Mouse (Mus musculus) Patski (cell line): ENCODE results near the gene Cdk15. TPM values are rescaled to one million over a fixed set of nuclear protein-coding genes. Genes with fewer than 3 reads are reported as not detected.

ENCODE experiments used
- ATAC-seq: fragments of 100-300 bp; one replicate; pipeline ENCODE4 v1.8.0; 2021
- CTCF ChIA-PET: fragments of 350-600 bp; sonication (Branson Sonifier 250); formaldehyde crosslinking; loops from one replicate; lab custom pipeline; 2022; ENCODE audit warnings: inconsistent platforms; lab: Charles Lee
- POLR2A ChIA-PET: fragments of 350-600 bp; sonication (Branson Sonifier 250); formaldehyde crosslinking; loops from one replicate; lab custom pipeline; 2022; ENCODE audit warnings: antibody characterized with exemption, inconsistent platforms; lab: Charles Lee
- DNase-seq: peaks from one replicate; pipeline ENCODE4 v3.0.0-alpha.2; 2011; ENCODE audit warnings: low read depth, low spot score
- H3K27me3 ChIP-seq: fragments of 371-371 bp; one replicate; pipeline ENCODE4 v1.5.1; 2021
- CTCF ChIP-seq: fragments of 100-300 bp; IDR thresholded peaks from one replicate; pipeline ENCODE4 v1.5.1; 2021
- in situ Hi-C: fragments of 300-500 bp; cut with MboI; formaldehyde crosslinking; loops from 3 replicates; pipeline ENCODE4 v1.11.1; 2018; ENCODE audit warnings: low pct_unique_long_range_greater_than_20kb, mixed read lengths
- polyA plus RNA-seq: library from polyadenylated mRNA; unstranded; gene quantifications from one replicate; pipeline ENCODE4 v1.2.3, GENCODE M21; 2021

The Cdk15 gene
- polyA plus RNA-seq, 1 experiment from 2014 or later: 7.3 TPM

- POLR2A ChIA-PET: no interaction called here
- H3K27me3 ChIP-seq: no peaks in the 10 kb centered on the region
- no peak for TF ChIP-seq CTCF
- ATAC-seq: no peak
- CTCF ChIA-PET: interaction anchor here (0.7 kb wide), 1 partner anchor 16 kb away, joined by 3 read pairs; no protein-coding TSS in a partner anchor
- no peak for DNase-seq
- in situ Hi-C loops: no loop called here
Measured at GRCm38 (mm10) chr1:59369320-59369685, 112.6 kb downstream of the Cdk15 start.

- CTCF ChIA-PET: interaction anchor here (0.7 kb wide), 1 partner anchor 210 kb away, joined by 3 read pairs; no protein-coding TSS in a partner anchor
- POLR2A ChIA-PET: interaction anchor here (1.1 kb wide), 1 partner anchor 19 kb away, joined by 5 read pairs; no protein-coding TSS in a partner anchor
- in situ Hi-C loops: no loop called here
- no peak for ATAC-seq
- no peaks in the 10 kb centered on the region for H3K27me3 ChIP-seq
- no peak for DNase-seq
- TF ChIP-seq CTCF: no peak
Measured at GRCm38 (mm10) chr1:59370355-59370950, 113.7 kb downstream of the Cdk15 start.

- DNase-seq: no peak
- in situ Hi-C loops: no loop called here
Measured at GRCm38 (mm10) chr1:59376021-59376548, 119.4 kb downstream of the Cdk15 start.

DNA sequence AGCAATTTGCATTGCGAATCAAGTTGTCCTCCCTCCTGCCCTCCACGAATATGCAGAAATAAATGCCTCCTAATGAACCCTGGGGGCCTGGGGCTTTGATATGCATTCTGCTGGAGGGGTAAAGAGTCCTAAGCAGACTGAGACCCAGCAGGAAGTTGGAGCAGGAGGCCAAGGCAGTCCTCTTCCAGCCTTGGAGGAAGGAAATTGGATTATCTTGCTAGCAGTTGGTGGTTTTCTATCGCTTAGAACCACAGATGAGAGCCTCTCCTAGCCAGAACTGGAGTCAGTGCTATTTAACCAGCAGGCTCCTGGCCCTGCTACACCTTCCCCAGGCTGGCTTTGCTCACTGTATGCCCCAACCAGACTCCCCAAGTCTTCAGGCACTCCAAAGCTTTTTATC lies 119.9 kb downstream of the Cdk15 start:
- in situ Hi-C loops: no loop called here
- ATAC-seq: no peak
- POLR2A ChIA-PET: no interaction called here

More at GRCm38 (mm10) chr1:59376021-59376548, 119.4 kb downstream of the Cdk15 start:
- no peak for ATAC-seq
- H3K27me3 ChIP-seq: no peaks in the 10 kb centered on the region
- POLR2A ChIA-PET: interaction anchor here (0.6 kb wide), 1 partner anchor 92 kb away, joined by 4 read pairs; no protein-coding TSS in a partner anchor
- CTCF ChIA-PET: no interaction called here
- no peak for TF ChIP-seq CTCF

DNA sequence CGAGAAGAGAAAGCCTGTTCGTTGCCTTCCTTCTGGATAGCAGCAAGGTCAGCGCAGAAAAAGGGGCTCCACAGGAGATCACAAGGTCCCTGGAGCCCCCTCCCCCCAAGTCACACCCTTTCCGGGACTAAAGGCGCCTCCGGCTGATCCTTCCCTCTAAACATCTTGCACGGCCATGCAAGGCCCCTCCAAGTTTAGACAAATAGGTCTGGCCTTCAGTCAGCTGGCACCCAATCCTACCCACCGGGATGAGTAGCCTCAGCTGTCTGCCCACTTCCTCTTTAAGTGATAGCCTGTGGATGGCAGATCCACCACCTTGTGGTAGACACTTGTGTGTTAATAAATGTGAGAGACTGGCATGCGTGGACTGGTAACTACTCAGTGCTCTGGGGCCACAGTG lies 120.6 kb downstream of the Cdk15 start:
- DNase-seq: no peak
- in situ Hi-C loops: no loop called here
- H3K27me3 ChIP-seq: no peaks in the 10 kb centered on the region
- ChIA-PET CTCF (no interaction called here), POLR2A (no interaction called here)
- no peak for ATAC-seq
- no peak for TF ChIP-seq CTCF

More for the DNA sequence above, 119.9 kb downstream of the Cdk15 start:
- no peak for TF ChIP-seq CTCF
- no peak for DNase-seq
- CTCF ChIA-PET: no interaction called here
- no peaks in the 10 kb centered on the region for H3K27me3 ChIP-seq

DNA sequence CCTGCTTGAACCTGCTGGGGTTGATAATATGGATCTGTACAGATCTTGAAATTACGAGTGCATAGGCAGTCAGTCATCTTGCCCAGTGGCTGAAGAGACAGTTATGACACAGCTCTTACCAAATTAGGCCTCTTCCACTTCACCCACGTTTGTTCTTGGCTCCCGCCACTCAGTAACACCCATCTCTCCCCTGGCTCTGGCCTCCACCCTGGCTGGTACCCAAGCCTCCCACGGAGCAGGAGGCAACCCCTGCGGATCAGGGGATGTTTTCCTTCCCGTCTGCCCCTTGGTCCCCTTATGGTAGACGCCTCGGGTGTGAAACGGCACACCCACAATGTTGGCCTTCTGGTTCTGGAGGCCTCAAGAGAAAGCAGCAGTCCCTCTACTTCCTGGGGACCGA lies 124.2 kb downstream of the Cdk15 start:
- TF ChIP-seq CTCF: no peak
- ChIA-PET POLR2A (no interaction called here), CTCF (no interaction called here)
- DNase-seq: no peak
- in situ Hi-C loops: loop anchor here (5.0 kb wide), 1 partner anchor 44 kb away; no protein-coding TSS in a partner anchor
- no peaks in the 10 kb centered on the region for H3K27me3 ChIP-seq
- no peak for ATAC-seq

- ChIA-PET POLR2A (no interaction called here), CTCF (no interaction called here)
- DNase-seq (no peak), ATAC-seq (no peak)
- no peaks in the 10 kb centered on the region for H3K27me3 ChIP-seq
- TF ChIP-seq CTCF: no peak
- in situ Hi-C loops: loop anchor here (5.0 kb wide), 1 partner anchor 44 kb away; no protein-coding TSS in a partner anchor
Measured at GRCm38 (mm10) chr1:59381483-59381882, 124.8 kb downstream of the Cdk15 start.

GRCm38 (mm10) chr1:59382516-59382915 lies 125.8 kb downstream of the Cdk15 start:
- no peak for TF ChIP-seq CTCF
- no peak for ATAC-seq
- POLR2A ChIA-PET: no interaction called here

DNA sequence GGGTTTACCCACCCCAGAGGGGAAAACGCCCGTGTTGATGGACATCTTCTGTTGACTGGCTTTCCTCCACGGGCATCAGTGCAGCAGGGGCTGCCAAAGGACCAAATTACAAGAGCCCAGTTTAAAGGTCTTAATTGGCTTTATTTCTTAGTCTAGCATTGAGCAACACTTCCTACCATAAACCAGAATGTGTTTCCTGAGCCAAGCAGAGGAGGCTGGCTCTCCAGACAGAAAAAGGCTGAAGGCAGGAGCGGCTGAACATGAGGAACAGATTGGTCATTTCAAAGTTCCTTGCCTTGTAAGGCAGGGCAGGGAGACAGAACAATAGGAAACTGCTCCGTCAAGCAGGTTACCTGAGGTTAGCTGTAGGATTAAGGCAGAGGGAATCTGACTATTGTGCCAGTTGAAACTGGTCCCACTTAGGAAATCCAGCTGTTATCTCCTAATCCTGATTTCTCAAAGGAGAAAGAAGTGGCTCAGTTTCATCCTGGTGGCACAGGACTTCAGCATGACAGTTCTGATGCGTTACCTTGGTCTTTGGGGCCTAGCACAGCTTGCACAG lies 126.4 kb downstream of the Cdk15 start:
- in situ Hi-C loops: loop anchor here (5.0 kb wide), 1 partner anchor 46 kb away; no protein-coding TSS in a partner anchor
- no peak for TF ChIP-seq CTCF
- no peaks in the 10 kb centered on the region for H3K27me3 ChIP-seq
- ATAC-seq (no peak), DNase-seq (no peak)
- CTCF ChIA-PET: interaction anchor here (0.7 kb wide), 1 partner anchor 61 kb away, joined by 3 read pairs; no protein-coding TSS in a partner anchor
- POLR2A ChIA-PET: no interaction called here

More at GRCm38 (mm10) chr1:59382516-59382915, 125.8 kb downstream of the Cdk15 start:
- in situ Hi-C loops: loop anchor here (5.0 kb wide), 1 partner anchor 45 kb away; no protein-coding TSS in a partner anchor
- no peak for DNase-seq
- CTCF ChIA-PET: interaction anchor here (0.7 kb wide), 1 partner anchor 60 kb away, joined by 3 read pairs; no protein-coding TSS in a partner anchor
- no peaks in the 10 kb centered on the region for H3K27me3 ChIP-seq

DNA sequence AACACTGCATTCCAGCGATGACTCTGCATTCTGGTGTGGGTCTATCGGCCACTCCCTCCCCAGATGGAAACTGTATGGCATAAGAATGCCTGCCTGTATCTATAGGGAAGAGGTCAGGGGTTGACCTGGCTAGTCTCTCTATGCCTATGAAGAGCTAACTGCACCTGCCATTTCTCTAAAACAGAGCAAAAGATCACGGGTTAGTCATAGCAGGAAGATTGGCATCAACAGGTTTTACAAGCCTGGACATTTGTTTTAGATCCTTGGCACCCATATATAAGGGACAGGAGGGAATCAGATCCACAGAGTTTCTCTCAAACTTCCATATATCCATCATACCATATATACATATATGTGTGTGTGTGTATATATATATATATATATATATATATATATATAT lies 127.7 kb downstream of the Cdk15 start:
- POLR2A ChIA-PET: no interaction called here
- no peaks in the 10 kb centered on the region for H3K27me3 ChIP-seq
- CTCF ChIA-PET: interaction anchor here (1.7 kb wide), 1 partner anchor 50 kb away, joined by 4 read pairs; no protein-coding TSS in a partner anchor
- ATAC-seq (no peak), DNase-seq (no peak)
- TF ChIP-seq CTCF: no peak
- in situ Hi-C loops: loop anchor here (5.0 kb wide), 1 partner anchor 47 kb away; no protein-coding TSS in a partner anchor
